Mouse (Mus musculus): ENCODE data around the gene Endog.
"Not testable (repeated sequence)": the region's sequence is repeated elsewhere in the genome, so short reads cannot be mapped to it uniquely, and the experiment has no call there.

Gene Endog

DNA sequence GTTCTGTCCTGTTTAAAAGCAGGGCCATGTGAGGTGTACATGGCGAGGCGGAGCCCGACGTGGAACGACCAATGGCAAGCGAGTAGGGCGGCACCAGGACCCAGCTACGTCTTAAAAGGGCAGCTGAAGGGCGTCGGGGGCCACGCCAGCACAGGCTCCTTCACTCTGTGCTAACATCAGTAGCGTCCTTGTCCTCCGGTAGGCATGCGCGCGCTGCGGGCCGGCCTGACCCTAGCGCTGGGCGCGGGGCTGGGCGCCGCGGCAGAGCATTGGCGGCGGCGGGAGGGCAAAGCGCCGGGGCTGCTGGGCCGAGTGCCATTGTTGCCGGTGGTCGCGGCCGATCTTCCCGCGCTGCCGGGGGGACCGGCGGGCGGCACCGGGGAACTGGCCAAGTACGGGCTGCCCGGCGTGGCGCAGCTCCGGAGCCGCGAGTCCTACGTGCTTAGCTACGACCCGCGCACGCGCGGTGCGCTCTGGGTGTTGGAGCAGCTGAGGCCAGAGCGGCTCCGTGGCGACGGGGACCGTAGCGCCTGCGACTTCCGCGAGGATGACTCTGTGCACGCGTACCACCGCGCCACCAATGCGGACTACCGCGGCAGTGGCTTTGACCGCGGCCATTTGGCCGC lies at the start of gene Endog:
Gene Endog (plus strand): TSS at position 123 of the 626 bp plus-strand sequence.
- DNase-seq (ENCODE audit: low read depth) = peak; percentile 57

DNA sequence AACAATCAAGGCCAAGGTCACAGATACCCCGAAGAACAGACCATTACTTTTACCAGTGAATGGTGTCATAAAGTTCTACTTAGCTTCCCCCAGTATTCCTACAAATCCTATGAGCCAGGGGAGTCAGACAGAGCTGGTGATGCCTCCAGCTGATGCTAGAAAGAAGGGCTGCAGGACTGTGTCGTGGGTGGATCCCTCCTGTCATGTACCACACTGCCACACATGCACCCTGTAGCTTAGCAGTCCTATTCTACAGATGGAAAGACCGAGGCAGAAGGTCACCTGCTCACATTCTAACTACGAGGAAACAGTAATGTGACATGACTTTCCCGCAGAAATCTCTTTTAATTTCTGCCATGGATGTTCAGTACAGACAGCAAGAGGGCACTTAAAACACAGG lies 48.5 kb upstream of the Endog start:
- no peak for DNase-seq (ENCODE audit: low read depth)

- peak; percentile 22 for DNase-seq (ENCODE audit: low read depth)
Observed at GRCm38 (mm10) chr2:30123729-30124471, 47.4 kb upstream of the Endog start.

DNA sequence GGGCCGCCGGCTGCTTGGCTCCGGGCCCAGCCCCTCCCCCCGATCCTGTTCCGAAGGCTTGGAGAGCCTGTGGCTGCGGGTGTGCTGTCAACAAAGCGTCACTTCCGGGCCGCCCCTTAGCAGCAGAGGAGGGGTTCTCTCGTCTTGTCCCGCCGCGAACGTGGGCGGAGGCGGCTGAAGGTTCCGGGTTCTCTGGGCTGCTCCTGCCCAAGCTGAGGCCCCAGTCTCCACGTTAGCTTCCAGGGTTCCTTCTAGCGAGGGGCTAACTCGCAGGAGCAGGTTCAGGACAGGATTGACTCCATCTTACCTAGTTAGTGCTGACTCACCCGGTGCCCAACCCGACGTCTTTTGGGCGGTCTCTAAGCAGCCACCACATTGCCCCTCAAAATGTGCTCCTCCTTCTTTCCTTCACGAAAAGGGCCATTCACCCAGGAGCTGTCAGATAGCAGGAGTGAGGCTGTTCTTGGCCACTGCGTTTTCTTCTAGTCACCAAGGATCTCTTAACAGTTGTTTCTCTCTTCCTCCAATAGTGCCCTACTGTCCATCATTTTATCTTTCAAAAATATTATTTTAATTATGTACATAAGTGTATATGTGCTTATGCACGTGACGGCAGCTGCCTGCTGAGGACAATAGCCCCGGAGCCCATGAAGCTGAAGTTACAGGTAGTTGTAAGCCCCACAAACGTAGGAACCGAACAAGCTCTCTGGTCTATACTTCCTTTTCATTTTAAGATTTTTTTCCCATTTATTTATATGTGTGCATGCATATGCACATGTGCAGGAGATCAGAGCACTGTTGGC lies 46.6 kb upstream of the Endog start, which contains the start of gene Zer1:
Gene Zer1 (minus strand): TSS at position 114 of the 803 bp plus-strand sequence.
- DNase-seq (ENCODE audit: low read depth) = peak; percentile 81

GRCm38 (mm10) chr2:30128789-30129188 lies 42.5 kb upstream of the Endog start:
- peak; percentile 37 for DNase-seq (ENCODE audit: low read depth)

GRCm38 (mm10) chr2:30130156-30130555 lies 41.1 kb upstream of the Endog start:
- no peak for DNase-seq (ENCODE audit: low read depth)

- not testable (repeated sequence) for DNase-seq (ENCODE audit: low read depth)
Observed at GRCm38 (mm10) chr2:30131240-30131639, 40.1 kb upstream of the Endog start.

- DNase-seq (ENCODE audit: low read depth) = no peak
Observed at GRCm38 (mm10) chr2:30132801-30133612, 38.3 kb upstream of the Endog start.

DNA sequence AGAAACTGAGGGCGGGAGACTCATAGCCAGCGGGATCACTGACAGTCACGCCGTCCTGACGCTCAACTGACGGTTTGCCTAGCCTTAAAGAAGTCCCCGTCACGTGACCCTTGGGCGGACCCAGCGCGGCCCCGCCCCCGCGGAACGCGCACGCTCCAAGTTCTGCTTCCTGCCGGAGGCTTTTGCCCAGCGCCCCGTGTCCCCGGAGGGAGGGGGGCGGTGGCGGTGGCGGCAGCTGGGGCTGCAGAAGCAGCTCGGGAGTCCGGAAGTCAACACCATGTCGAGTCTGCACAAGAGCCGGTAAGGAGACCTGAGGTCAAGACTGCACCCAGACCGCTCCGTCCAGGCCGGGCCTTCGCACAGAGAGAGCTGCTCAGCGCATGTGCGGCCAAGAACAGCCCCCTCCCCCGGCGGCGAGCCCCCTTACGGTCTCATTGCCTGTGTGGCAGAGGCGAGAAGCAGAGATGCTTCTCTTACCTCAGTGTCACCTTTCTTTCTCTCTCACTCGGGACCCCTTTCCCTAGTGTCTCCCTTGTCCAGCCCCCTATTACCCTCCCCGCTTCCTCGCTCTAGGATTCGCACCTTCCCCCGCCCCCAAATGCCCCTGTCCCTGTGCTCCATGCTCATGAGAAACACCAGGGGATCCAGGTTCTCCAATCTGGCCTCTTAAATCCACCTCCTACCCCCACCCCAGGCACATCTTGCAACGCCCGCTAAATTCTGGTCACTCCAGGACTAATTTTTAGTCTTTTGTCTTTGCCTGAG lies 37.5 kb upstream of the Endog start, which contains the start of gene Tbc1d13:
Gene Tbc1d13 (plus strand): TSS at position 134 of the 765 bp plus-strand sequence.
- peak; percentile 95 for DNase-seq (ENCODE audit: low read depth)

- no peak for DNase-seq (ENCODE audit: low read depth)
Observed at GRCm38 (mm10) chr2:30134378-30134711, 36.9 kb upstream of the Endog start.

GRCm38 (mm10) chr2:30134928-30135620 lies 36.2 kb upstream of the Endog start:
- DNase-seq (ENCODE audit: low read depth) = no peak

DNA sequence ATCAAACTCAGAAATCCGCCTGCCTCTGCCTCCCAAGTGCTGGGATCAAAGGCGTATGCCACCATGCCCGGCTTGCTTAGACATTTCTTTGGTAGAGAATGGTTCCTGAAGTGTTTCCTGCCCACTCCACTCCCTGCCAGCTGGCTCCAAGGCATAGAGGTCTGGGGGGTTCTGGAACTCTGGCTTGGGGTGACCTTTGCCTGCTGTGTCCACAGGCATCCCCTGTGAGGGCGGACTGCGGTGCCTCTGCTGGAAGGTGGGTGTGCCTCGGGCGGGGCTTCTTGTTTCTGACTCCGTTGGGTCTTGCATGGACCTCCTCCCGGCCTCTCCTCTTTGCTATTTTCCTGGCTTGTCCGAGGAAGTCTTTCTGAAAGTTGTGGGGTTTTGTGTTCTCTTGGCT lies 34.8 kb upstream of the Endog start:
- no peak for DNase-seq (ENCODE audit: low read depth)

DNA sequence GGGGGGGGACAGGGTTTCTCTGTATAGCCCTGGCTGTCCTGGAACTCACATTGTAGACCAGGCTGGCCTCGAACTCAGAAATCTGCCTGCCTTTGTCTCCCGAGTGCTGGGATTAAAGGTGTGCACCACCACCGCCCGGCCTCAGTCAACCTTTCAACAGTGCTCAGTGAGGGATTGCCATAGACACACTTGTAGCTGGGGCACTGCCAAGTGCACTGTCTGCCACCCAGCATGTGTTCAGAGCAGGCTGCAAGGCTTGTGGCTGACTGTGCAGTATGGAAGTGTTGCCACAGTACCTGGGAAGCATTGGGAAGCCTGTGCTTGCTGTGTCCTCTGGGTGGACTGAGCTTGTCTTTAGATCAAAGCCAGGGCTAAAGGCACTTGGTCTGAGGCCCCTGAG lies 31.3 kb upstream of the Endog start:
- not testable (repeated sequence) for DNase-seq (ENCODE audit: low read depth)

DNA sequence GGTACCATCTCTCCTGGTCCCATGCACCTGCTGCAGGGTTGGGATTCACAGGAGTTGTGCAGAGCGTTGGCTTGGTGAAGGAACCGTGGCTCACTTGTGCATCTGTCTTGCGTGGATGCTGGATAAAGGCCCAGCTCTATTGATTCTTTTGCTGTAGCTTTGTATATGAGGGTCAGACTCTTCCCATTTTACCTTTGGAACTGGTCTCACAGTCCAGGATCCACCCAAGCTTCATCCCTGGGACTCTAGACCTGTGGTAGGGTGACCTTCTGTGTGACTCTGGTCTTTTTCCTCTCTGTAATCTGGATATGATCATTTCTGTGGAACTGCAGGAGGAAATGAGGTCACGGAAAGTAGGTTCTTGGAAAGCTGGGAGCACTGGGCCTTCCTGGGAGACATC lies 26.9 kb upstream of the Endog start:
- DNase-seq (ENCODE audit: low read depth) = no peak

DNA sequence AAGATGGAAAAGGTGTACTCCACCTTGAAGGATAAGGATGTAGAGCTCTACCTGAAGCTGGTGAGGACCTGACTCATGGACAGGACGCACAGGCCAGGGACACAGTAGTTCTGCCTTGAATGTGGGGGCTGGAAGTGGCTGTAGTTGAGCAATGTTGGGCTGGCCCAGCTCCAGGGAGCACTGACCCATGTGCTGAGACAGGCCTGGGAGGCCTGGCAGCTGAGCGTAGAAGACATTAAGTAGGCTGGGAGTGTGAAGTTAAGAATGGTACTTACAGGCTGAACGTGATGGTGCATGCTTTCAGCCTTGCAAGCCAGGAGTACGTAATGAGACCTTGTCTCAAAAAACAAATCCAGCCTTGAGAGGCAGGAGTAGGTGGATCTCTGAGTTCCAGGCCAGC lies 23.8 kb upstream of the Endog start:
- DNase-seq (ENCODE audit: low read depth) = no peak

DNA sequence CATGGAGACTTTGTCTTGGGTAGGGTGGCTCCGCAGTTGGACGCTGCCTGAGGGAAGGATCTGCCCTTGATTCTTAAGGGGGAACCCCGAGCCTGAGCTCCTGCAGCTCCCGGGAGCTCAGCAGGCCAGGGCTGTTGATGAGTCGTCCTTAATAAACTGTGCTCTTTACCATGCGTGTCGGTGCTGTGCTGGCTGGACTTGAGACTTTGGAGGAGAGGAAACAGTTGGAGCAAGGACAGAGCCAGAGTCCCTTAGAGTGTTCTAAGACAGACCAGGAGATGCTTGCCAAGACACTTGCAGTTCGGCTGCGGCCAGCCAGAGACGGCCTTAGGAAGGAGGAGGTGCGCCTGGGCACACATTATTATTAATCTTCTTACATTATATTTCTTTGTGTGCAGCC lies 19.5 kb upstream of the Endog start:
- DNase-seq (ENCODE audit: low read depth) = no peak

GRCm38 (mm10) chr2:30152616-30153015 lies 18.7 kb upstream of the Endog start:
- DNase-seq (ENCODE audit: low read depth) = no peak

GRCm38 (mm10) chr2:30159871-30160270 lies 11.4 kb upstream of the Endog start:
- DNase-seq (ENCODE audit: low read depth) = not testable (repeated sequence)

DNA sequence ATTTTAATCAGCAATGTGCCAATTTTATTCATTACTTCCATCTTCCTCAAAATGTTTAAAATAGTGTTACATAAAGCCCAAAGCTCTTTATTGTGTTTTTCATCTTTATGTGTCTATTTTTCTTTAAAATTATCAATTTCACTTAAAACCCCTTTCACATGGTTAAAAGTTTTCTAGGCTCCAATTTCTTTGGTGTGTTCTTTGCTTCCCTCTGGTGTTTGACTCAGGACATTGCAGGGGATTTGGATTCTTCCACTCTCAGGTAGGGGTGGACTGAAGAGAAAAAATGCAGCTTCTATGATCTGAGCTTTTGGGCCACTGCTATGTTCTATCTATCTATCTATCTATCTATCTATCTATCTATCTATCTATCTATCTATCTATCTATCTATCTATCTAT lies 9.5 kb upstream of the Endog start:
- DNase-seq (ENCODE audit: low read depth) = peak; percentile 54

- DNase-seq (ENCODE audit: low read depth) = no peak
Observed at GRCm38 (mm10) chr2:30164340-30164932, 6.9 kb upstream of the Endog start.
